Mouse (Mus musculus) lung, postnatal 0 days (tissue): ENCODE data around the gene Rabgef1.

Experiments
- CTCF ChIP-seq: IDR thresholded peaks from 2 replicates; pipeline ENCODE4 v1.5.1; 2016; ENCODE audit warnings: antibody characterized with exemption, mild to moderate bottlenecking
- EP300 ChIP-seq: IDR thresholded peaks from 2 replicates; pipeline ENCODE4 v1.6.1; 2016; ENCODE audit warnings: antibody characterized with exemption, mild to moderate bottlenecking, control low read depth

GRCm38 (mm10) chr5:130256678-130257271 lies 85.2 kb downstream of the Rabgef1 start:
- no peak for TF ChIP-seq CTCF
- 0 out of 2 replicates have a peak, but pooled peaks have one; percentile 43 for TF ChIP-seq EP300
